Mouse (Mus musculus) olfactory bulb, adult 2 months (tissue): ENCODE data around the gene Adgrg1.
"Not testable (repeated sequence)": the region's sequence is repeated elsewhere in the genome, so short reads cannot be mapped to it uniquely, and the experiment has no call there.

ENCODE experiments used
- CTCF ChIP-seq: fragments of 200-500 bp; IDR thresholded peaks from 2 replicates; pipeline ENCODE4 v1.5.1; 2012; ENCODE audit warnings: low read depth, mild to moderate bottlenecking, low read length, moderate library complexity; ENCODE audit not compliant: insufficient read depth
- POLR2A ChIP-seq: fragments of 200-500 bp; IDR thresholded peaks from 2 replicates; pipeline ENCODE4 v1.6.1; 2012; ENCODE audit warnings: mild to moderate bottlenecking, low read depth, low read length, moderate library complexity; ENCODE audit not compliant: insufficient read depth

- not testable (repeated sequence) for TF ChIP-seq POLR2A, CTCF
Observed at GRCm38 (mm10) chr8:95028391-95028790, 53.8 kb downstream of the Adgrg1 start.
